Mouse (Mus musculus) embryonic stem cell, embryonic (primary cell): ENCODE data around the gene Rab4b.

Experiments used
- CTCF ChIA-PET, 4 experiments: fragments of 300-600 bp in 2 of 4; fragments of 350-600 bp in 2 of 4; sonication (Branson Sonifier 250); formaldehyde crosslinking; loops; one replicate each; lab custom pipeline; 2022; ENCODE audit warnings: inconsistent platforms in 2 of 4; lab: Charles Lee
- POLR2A ChIA-PET, 4 experiments: fragments of 300-600 bp in 2 of 4; fragments of 350-600 bp in 2 of 4; sonication (Branson Sonifier 250); formaldehyde crosslinking; loops; one replicate each; lab custom pipeline; 2022; ENCODE audit warnings: antibody characterized with exemption in 4 of 4, inconsistent platforms in 1 of 4; lab: Charles Lee

Gene Rab4b

GRCm38 (mm10) chr7:27124305-27124832, 54.3 kb downstream of the Rab4b start:
- POLR2A ChIA-PET: no interaction called here
- CTCF ChIA-PET: interaction anchor here in 1 of 4 experiments (0.6 to 1.2 kb wide), 2 partner anchors 143 to 161 kb away, joined by 3 read pairs; no protein-coding TSS in a partner anchor

DNA sequence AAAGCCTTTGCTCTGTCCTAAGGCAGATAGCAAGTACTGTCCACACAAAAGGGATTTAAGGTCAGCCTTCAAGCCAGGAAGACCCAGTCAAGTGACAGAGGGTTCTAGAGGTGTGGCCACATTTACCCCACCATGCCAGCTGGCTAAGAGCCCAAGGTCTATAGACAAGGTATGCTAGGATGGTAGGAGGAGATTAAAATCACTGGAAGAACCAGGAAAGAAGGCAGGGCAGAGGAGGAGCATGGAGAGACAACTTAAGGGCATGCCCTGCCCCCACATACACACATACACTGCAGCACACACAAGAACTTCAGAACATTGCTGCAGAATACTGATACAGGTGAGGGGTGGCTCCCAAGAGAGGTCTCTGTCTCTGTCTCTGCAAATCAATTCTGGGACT, 59.0 kb downstream of the Rab4b start, which contains the start of gene Cyp2f2:
Cyp2f2 (plus strand) TSS at position 234 of the 400 bp plus-strand sequence.
- CTCF ChIA-PET: interaction anchor here in 1 of 4 experiments (0.6 kb wide), 1 partner anchor 343 kb away, joined by 5 read pairs; no protein-coding TSS in a partner anchor
- POLR2A ChIA-PET: interaction anchor here in 1 of 4 experiments (0.6 kb wide), 2 partner anchors 12 to 338 kb away, joined by 3 to 4 read pairs; no protein-coding TSS in a partner anchor
